Mouse (Mus musculus) thymus, adult 2 months (tissue): ENCODE data around the gene Fam131a.

Experiments used
- CTCF ChIP-seq: fragments of 200-500 bp; IDR thresholded peaks from 2 replicates; pipeline ENCODE4 v1.5.1; 2012; ENCODE audit warnings: mild to moderate bottlenecking, control low read depth, low read length, moderate library complexity, borderline replicate concordance; ENCODE audit not compliant: control insufficient read depth, poor library complexity, insufficient read depth; ENCODE audit errors: extremely low read depth
- POLR2A ChIP-seq: fragments of 200-500 bp; IDR thresholded peaks from 2 replicates; pipeline ENCODE4 v1.6.1; 2012; ENCODE audit warnings: mild to moderate bottlenecking, low read length, control low read depth, moderate library complexity; ENCODE audit not compliant: control insufficient read depth, poor library complexity, insufficient read depth; ENCODE audit errors: extremely low read depth

- no peak for TF ChIP-seq POLR2A
- TF ChIP-seq CTCF = no peak
Measured at GRCm38 (mm10) chr16:20736168-20736567, 43.1 kb downstream of the Fam131a start.
